In genomic region chr11:59631980-59632379, GRCm38 (mm10) we compare ENCODE assay signal across 47 mouse cellular contexts. TPM values are rescaled to one million over a fixed set of nuclear protein-coding genes. Genes with fewer than 3 reads are reported as not detected.
"Had no signal": no experiment of that assay in that cellular context is flagged by ENCODE, and none has a peak within 500 bp of the region (broad histone marks: within the 10 kb centered on the region; RNA-seq: fewer than 3 reads in every experiment).

No protein-coding gene starts in this region.

- ATAC-seq: liver, embryonic 12.5 days; liver, postnatal 0 days; lung, postnatal 0 days; midbrain, embryonic 13.5 days; midbrain, embryonic 15.5 days; midbrain, embryonic 16.5 days had no signal

- H3K27ac ChIP-seq: limb, embryonic 10.5 days; limb, embryonic 12.5 days; limb, embryonic 13.5 days; limb, embryonic 15.5 days; liver, embryonic 12.5 days; liver, embryonic 13.5 days; liver, embryonic 14.5 days; liver, embryonic 15.5 days; lung, embryonic 15.5 days; macrophage; midbrain, embryonic 10.5 days; midbrain, embryonic 12.5 days; midbrain, embryonic 13.5 days; midbrain, embryonic 15.5 days; neural tube, embryonic 12.5 days; neural tube, embryonic 13.5 days had no signal

- DNase-seq: left cerebral cortex, postnatal 4 days; liver; liver, embryonic 13.5 days; liver, postnatal 0 days; lung, adult 18-20 months; lung, adult 2 months; lung, embryonic 14.5 days; lung, postnatal 10 days; lung, postnatal 14 days; lung, postnatal 36 days; lung, postnatal 4 days; midbrain, embryonic 14.5 days had no signal

- H3K27me3 ChIP-seq: limb, embryonic 12.5 days; limb, embryonic 13.5 days; limb, embryonic 15.5 days; liver, embryonic 13.5 days; lung, embryonic 15.5 days; midbrain, embryonic 12.5 days; midbrain, embryonic 13.5 days; midbrain, embryonic 15.5 days; neural tube, embryonic 12.5 days; neural tube, embryonic 13.5 days had no signal

- H3K9ac ChIP-seq: limb, embryonic 12.5 days; limb, embryonic 13.5 days; limb, embryonic 15.5 days; liver, embryonic 12.5 days; liver, embryonic 13.5 days; liver, embryonic 14.5 days; liver, embryonic 15.5 days; liver, postnatal 0 days; lung, embryonic 14.5 days; lung, embryonic 15.5 days; midbrain, embryonic 12.5 days; midbrain, embryonic 13.5 days; midbrain, embryonic 15.5 days; neural tube, embryonic 12.5 days; neural tube, embryonic 13.5 days had no signal

- H3K4me1 ChIP-seq: limb, embryonic 12.5 days; midbrain, embryonic 10.5 days; midbrain, embryonic 12.5 days; midbrain, embryonic 13.5 days; midbrain, embryonic 15.5 days; neural tube, embryonic 12.5 days; neural tube, embryonic 13.5 days had no signal

- H3K4me2 ChIP-seq: limb, embryonic 12.5 days; limb, embryonic 13.5 days; limb, embryonic 15.5 days; liver, embryonic 11.5 days; liver, embryonic 12.5 days; liver, embryonic 13.5 days; liver, embryonic 15.5 days; lung, embryonic 14.5 days; lung, embryonic 15.5 days; midbrain, embryonic 11.5 days; midbrain, embryonic 12.5 days; midbrain, embryonic 13.5 days; midbrain, embryonic 15.5 days; neural tube, embryonic 12.5 days; neural tube, embryonic 13.5 days had no signal

- H3K36me3 ChIP-seq: limb, embryonic 10.5 days; limb, embryonic 12.5 days; limb, embryonic 13.5 days; limb, embryonic 15.5 days; liver, embryonic 12.5 days; liver, embryonic 13.5 days; liver, embryonic 15.5 days; lung, embryonic 15.5 days; midbrain, embryonic 10.5 days; midbrain, embryonic 12.5 days; midbrain, embryonic 13.5 days; midbrain, embryonic 15.5 days; neural tube, embryonic 12.5 days; neural tube, embryonic 13.5 days had no signal

- H3K4me3 ChIP-seq: limb, embryonic 10.5 days; limb, embryonic 12.5 days; limb, embryonic 13.5 days; limb, embryonic 15.5 days; liver, embryonic 12.5 days; liver, embryonic 13.5 days; liver, embryonic 15.5 days; lung, embryonic 15.5 days; megakaryocyte, embryonic 14.5 days; midbrain, embryonic 10.5 days; midbrain, embryonic 12.5 days; midbrain, embryonic 13.5 days; midbrain, embryonic 15.5 days; myocyte; neural tube, embryonic 12.5 days; neural tube, embryonic 13.5 days had no signal

- H3K9me3 ChIP-seq: limb, embryonic 10.5 days; limb, embryonic 12.5 days; limb, embryonic 13.5 days; limb, embryonic 15.5 days; liver, embryonic 12.5 days; liver, embryonic 13.5 days; liver, embryonic 15.5 days; lung, embryonic 15.5 days; megakaryocyte, embryonic 14.5 days; midbrain, embryonic 10.5 days; midbrain, embryonic 12.5 days; midbrain, embryonic 13.5 days; midbrain, embryonic 15.5 days; neural tube, embryonic 12.5 days; neural tube, embryonic 13.5 days had no signal

RNA-seq across cellular contexts. Expression of gene Olfr223, which starts 38.9 kb away (rescaled TPM):
- total RNA-seq: left cerebral cortex, postnatal 14 days; left cerebral cortex, postnatal 25 days; left cerebral cortex, postnatal 36 days; left cerebral cortex, postnatal 4 days; liver, adult 2 months; megakaryocyte progenitor cell, adult 5-6 weeks; megakaryocyte, adult 5-6 weeks; megakaryocyte-erythroid progenitor cell, adult 5-6 weeks; midbrain, postnatal 0 days; monocyte, adult 5-6 weeks had no signal
- polyA plus RNA-seq: limb, embryonic 10.5 days; limb, embryonic 11.5 days; limb, embryonic 12.5 days; limb, embryonic 13.5 days; limb, embryonic 14.5 days; limb, embryonic 15.5 days; liver, adult 2 months; liver, embryonic 11.5 days; liver, embryonic 12.5 days; liver, embryonic 13.5 days; liver, embryonic 14.5 days; liver, embryonic 15.5 days; liver, embryonic 16.5 days; liver, postnatal 0 days; lung, adult 2 months; lung, embryonic 14.5 days; lung, embryonic 15.5 days; lung, embryonic 16.5 days; lung, postnatal 0 days; macrophage; midbrain, embryonic 10.5 days; midbrain, embryonic 11.5 days; midbrain, embryonic 12.5 days; midbrain, embryonic 13.5 days; midbrain, embryonic 14.5 days; midbrain, embryonic 15.5 days; midbrain, embryonic 16.5 days; midbrain, postnatal 0 days; myocyte; neural tube, embryonic 11.5 days; neural tube, embryonic 12.5 days; neural tube, embryonic 13.5 days had no signal

RNA-seq across cellular contexts. Expression of gene Olfr222, which starts 55.9 kb away (rescaled TPM):
- total RNA-seq: left cerebral cortex, postnatal 14 days; left cerebral cortex, postnatal 25 days; left cerebral cortex, postnatal 36 days; left cerebral cortex, postnatal 4 days; liver, adult 2 months; megakaryocyte progenitor cell, adult 5-6 weeks; megakaryocyte, adult 5-6 weeks; megakaryocyte-erythroid progenitor cell, adult 5-6 weeks; midbrain, postnatal 0 days; monocyte, adult 5-6 weeks had no signal
- polyA plus RNA-seq: limb, embryonic 10.5 days; limb, embryonic 11.5 days; limb, embryonic 12.5 days; limb, embryonic 13.5 days; limb, embryonic 14.5 days; limb, embryonic 15.5 days; liver, adult 2 months; liver, embryonic 11.5 days; liver, embryonic 12.5 days; liver, embryonic 13.5 days; liver, embryonic 14.5 days; liver, embryonic 15.5 days; liver, embryonic 16.5 days; liver, postnatal 0 days; lung, adult 2 months; lung, embryonic 14.5 days; lung, embryonic 15.5 days; lung, embryonic 16.5 days; lung, postnatal 0 days; macrophage; midbrain, embryonic 10.5 days; midbrain, embryonic 11.5 days; midbrain, embryonic 12.5 days; midbrain, embryonic 13.5 days; midbrain, embryonic 14.5 days; midbrain, embryonic 15.5 days; midbrain, embryonic 16.5 days; midbrain, postnatal 0 days; myocyte; neural tube, embryonic 11.5 days; neural tube, embryonic 12.5 days; neural tube, embryonic 13.5 days had no signal
